Mouse (Mus musculus): ENCODE measurements around the gene Igsf8. TPM values are rescaled to one million over a fixed set of nuclear protein-coding genes. Genes with fewer than 3 reads are reported as not detected.
"Not testable (repeated sequence)": the region's sequence is repeated elsewhere in the genome, so short reads cannot be mapped to it uniquely, and the experiment has no call there.

The Igsf8 gene
- polyA plus RNA-seq, 1 experiment from 2014 or later, result 51.4 TPM

DNA sequence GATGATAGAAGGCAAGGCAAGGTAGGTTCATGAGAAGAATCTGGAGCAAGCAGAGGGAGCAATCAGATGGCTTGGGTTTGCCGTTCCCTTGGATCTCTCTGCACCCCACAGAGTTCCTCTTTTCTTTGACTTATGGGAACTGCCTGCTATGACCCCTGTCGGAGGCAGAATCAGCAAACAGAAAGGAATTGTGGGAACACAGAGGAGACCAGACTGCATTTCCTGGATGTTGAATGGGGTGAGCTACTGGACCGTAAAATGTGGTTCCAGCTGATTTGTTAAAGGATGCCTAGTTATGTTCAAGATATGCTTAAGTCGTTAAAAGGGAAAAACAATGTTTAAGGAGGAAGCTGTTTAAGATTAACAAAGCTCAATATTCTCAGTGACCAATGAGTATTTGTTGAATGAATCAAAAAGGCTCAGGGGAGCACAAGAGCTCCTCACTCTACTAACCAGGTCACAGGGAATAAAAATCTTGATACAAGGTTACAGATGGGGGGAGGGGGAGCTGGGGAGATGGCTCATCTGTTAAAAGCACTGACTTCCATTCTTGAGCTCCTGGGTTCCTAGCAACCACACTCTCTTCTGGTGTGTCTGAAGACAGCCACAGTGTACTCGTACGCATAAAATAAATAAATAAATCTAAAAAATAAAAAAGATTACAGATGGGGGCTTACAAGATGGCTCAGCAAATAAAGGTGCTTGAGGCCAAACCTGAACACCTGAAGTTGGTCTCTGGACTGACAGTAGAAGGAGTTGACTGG is 20.3 kb upstream of the Igsf8 start:
- H3K36me3 ChIP-seq, result no peaks in the 10 kb centered on the region
- no peaks in the 10 kb centered on the region for H3K9me3 ChIP-seq
- H3K4me1 ChIP-seq, result peaks cover 9% of the 10 kb centered on the region
- no peak overlapping the region for H3K27ac ChIP-seq
- H3K9ac ChIP-seq, result no peak overlapping the region
- 61% methylated on average over 6 of the region's 6 CpGs for WGBS
- no peak overlapping the region for H3K4me2 ChIP-seq
- peaks cover 16% of the 10 kb centered on the region; the same call in 1 of the 2 replicates for H3K27me3 ChIP-seq
- no peak for ATAC-seq (ENCODE audit: insufficient number of reproducible peaks, low FRiP score, low TSS enrichment, low read depth)
- no peak overlapping the region for H3K4me3 ChIP-seq

DNA sequence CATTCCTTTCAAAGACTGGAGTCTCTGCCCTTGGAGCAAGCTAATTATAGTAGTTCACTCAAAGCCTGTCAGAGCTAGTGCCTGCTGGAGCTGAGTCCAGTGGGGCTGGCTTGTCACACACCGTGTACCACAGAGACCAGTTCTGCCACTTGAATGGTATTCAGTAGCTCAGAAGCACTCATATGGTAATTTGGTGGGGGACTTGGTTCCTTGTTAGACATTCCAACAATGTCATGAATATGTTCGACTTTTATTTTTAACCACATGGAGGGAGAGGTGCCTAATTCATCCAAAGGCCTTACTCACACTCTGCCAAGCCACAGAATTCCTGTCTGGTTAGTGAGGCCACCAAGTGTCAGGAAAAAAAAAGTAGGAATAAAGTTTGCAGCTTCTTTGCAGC is 19.0 kb upstream of the Igsf8 start:
- peaks cover 9% of the 10 kb centered on the region for H3K4me1 ChIP-seq

DNA sequence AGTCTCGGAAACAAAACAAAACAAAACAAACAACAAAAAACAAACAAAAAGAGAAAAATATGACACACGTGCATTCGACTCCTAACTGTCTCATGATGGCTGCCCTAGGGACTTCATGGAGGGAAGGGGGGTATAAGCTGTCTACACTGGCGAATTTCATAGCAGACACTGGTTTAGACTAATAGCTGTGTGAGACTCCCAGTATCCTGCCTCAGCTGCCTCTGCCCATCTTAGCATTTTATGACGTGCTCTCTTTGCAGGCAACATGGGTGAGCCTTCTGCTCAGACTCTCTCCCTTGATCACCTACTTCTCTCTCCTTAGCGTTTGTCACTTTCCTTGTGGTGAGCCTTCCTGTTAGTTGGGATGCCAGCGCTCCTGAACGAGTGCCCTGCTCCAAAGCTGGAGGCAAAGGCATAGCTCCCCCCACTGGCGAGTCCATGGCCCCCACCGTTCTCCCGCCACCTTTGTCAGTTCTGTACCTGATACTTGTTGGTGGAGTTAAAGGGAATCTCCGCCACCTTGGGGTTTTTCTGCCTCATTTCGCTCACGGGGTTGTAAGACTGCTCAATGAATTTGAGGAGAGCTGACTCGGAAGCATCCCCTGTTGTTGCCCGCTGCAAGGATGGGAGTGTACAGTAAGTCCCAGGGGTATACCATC is 17.8 kb upstream of the Igsf8 start:
- H3K27me3 ChIP-seq, result peaks cover 16% of the 10 kb centered on the region; the same call in 1 of the 2 replicates
- no peak overlapping the region for H3K4me3 ChIP-seq
- H3K27ac ChIP-seq, result no peak overlapping the region
- WGBS, result 25% methylated on average over 16 of the region's 16 CpGs
- H3K36me3 ChIP-seq, result no peaks in the 10 kb centered on the region
- no peak for ATAC-seq (ENCODE audit: insufficient number of reproducible peaks, low FRiP score, low TSS enrichment, low read depth)
- H3K4me2 ChIP-seq, result no peak overlapping the region
- no peak overlapping the region for H3K9ac ChIP-seq
- H3K4me1 ChIP-seq, result peaks cover 9% of the 10 kb centered on the region
- no peaks in the 10 kb centered on the region for H3K9me3 ChIP-seq

More for the DNA sequence above, 19.0 kb upstream of the Igsf8 start:
- Histone ChIP-seq H3K4me3 (no peak overlapping the region), H3K36me3 (no peaks in the 10 kb centered on the region), H3K27ac (no peak overlapping the region), H3K9me3 (no peaks in the 10 kb centered on the region), H3K4me2 (no peak overlapping the region), H3K9ac (no peak overlapping the region), H3K27me3 (peaks cover 16% of the 10 kb centered on the region; the same call in 1 of the 2 replicates)
- WGBS, result 34% methylated on average over 2 of the region's 2 CpGs
- peak; percentile 70 for ATAC-seq (ENCODE audit: insufficient number of reproducible peaks, low FRiP score, low TSS enrichment, low read depth)

DNA sequence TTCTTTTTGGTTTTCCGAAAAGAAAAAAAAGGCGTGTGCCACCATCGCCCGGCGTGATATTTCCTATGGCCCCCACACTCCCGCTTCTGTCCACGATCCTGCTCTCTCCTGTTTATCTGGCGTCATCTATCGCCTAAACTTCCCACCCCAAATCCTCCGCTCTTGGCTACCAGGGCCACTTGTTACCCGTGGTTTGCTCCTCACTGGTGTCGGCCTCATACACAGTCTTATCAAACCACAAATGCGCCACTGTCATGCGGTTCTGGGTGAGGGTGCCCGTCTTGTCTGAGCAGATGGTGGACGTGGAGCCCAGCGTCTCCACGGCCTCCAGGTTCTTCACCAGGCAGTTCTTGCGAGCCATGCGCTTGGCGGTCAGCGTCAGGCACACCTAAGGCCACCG is 16.8 kb upstream of the Igsf8 start:
- H3K36me3 ChIP-seq; H3K27ac ChIP-seq; ATAC-seq (ENCODE audit: insufficient number of reproducible peaks, low FRiP score, low TSS enrichment, low read depth); H3K4me3 ChIP-seq; H3K9ac ChIP-seq; H3K4me1 ChIP-seq; H3K9me3 ChIP-seq: not testable (repeated sequence)
- H3K4me2 ChIP-seq, result 0 out of 2 replicates have a peak overlapping the region, but pooled peaks have one; percentile 8
- peaks cover 16% of the 10 kb centered on the region; the same call in 1 of the 2 replicates for H3K27me3 ChIP-seq
- 43% methylated on average over 23 of the region's 23 CpGs for WGBS

DNA sequence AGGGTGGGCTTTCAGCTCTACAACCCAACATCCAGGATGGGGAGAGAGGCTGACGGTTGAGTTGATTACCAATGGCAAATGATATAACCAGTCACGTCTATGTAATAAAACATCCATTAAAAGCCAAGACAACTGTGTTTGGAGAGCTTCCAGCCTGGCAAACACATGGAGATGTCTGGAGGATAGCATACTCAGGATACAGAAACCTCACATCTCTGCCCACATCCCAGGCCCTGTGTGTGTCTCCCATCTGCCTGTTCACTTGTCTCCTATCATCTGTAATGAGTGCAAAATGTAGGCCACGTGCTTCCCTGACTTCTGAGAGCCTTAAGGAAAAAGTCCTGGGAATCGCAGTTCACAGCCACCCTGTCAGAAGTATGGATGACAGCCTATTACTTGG is 14.2 kb upstream of the Igsf8 start:
- WGBS, result 58% methylated on average over 4 of the region's 4 CpGs
- no peak for ATAC-seq (ENCODE audit: insufficient number of reproducible peaks, low FRiP score, low TSS enrichment, low read depth)
- Histone ChIP-seq H3K9me3 (no peaks in the 10 kb centered on the region), H3K27me3 (peaks cover 16% of the 10 kb centered on the region; the same call in 1 of the 2 replicates), H3K4me3 (no peak overlapping the region), H3K4me1 (peaks cover 9% of the 10 kb centered on the region), H3K4me2 (no peak overlapping the region), H3K9ac (no peak overlapping the region), H3K27ac (no peak overlapping the region), H3K36me3 (no peaks in the 10 kb centered on the region)

DNA sequence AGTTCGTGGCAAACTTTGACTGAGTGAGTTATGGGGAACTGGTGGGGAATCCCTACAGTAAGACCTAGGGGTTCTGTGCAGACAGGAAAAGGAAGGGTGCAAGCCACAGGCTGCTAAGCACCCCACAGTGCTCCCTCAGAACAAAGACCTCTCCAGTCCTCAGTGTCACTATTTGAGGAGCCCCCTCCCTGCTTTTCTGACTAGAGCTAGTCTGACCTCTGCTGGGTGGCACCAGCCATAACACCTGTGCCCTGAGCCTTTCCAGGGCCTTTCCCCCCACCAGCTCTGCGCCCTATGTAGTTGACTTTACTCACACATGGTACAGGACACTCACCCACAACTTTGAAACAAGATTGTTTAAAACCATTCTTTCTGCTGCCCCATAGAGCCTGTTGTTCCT is 13.8 kb upstream of the Igsf8 start:
- H3K4me2 ChIP-seq, result no peak overlapping the region
- H3K4me1 ChIP-seq, result peaks cover 9% of the 10 kb centered on the region
- no peaks in the 10 kb centered on the region for H3K36me3 ChIP-seq
- H3K9ac ChIP-seq, result no peak overlapping the region
- no peak overlapping the region for H3K4me3 ChIP-seq
- H3K27me3 ChIP-seq, result peaks cover 16% of the 10 kb centered on the region; the same call in 1 of the 2 replicates
- no peak for ATAC-seq (ENCODE audit: insufficient number of reproducible peaks, low FRiP score, low TSS enrichment, low read depth)
- no peak overlapping the region for H3K27ac ChIP-seq
- no peaks in the 10 kb centered on the region for H3K9me3 ChIP-seq
- WGBS, result 35% methylated on average over 2 of the region's 2 CpGs

DNA sequence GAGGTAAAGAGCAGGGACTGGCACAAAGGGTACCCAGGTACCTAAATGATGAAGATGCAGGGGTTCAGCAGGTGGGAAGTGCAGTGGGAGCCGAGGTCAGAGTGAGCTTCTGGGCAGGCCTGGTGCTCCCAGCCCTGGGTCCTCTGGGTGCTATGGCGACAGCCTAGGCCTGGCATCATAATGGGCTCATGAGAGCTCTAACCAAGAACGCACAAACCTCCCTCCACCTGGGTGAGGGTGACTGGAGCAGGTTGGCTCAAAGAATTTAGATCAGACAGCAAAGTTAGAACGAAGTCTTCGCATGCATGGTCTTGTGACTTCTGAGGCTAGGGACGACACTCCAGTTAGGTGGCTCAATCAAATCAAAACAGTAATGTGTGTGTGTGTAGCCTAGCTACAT is 3.1 kb upstream of the Igsf8 start, which contains the start of gene Atp1a4:
Gene Atp1a4, minus strand, starts transcription at position 101 of the 400 bp plus-strand sequence.
- H3K9me3 ChIP-seq, result no peaks in the 10 kb centered on the region
- H3K27me3 ChIP-seq, result no peaks in the 10 kb centered on the region
- H3K4me1 ChIP-seq, result no peaks in the 10 kb centered on the region
- ATAC-seq (ENCODE audit: insufficient number of reproducible peaks, low FRiP score, low TSS enrichment, low read depth), result no peak
- no peak within 1 kb of the TSS for H3K27ac ChIP-seq
- no peaks in the 10 kb centered on the region for H3K36me3 ChIP-seq
- H3K4me3 ChIP-seq, result no peak within 1 kb of the TSS
- 81% methylated on average over 6 of the region's 6 CpGs for WGBS
- H3K9ac ChIP-seq, result no peak within 1 kb of the TSS
- H3K4me2 ChIP-seq, result no peak within 1 kb of the TSS

DNA sequence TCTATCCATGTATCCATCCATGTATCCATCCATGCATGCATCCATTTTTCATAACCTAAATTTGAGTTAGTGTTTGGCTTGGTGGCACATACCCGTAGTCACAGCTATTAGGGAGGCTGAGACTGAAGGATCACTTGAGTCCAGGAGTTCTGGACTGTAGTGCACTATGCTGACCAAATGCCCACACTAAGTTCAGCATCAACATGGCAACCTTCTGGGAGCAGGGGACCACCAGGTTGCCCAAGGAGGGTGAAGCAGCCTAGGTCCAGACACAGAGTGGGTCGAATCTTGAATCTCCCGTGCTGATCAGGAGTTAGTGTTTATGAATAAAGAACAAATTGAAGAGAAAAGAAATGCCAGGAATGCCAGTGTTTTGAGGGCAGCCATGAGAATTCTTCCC is 9.8 kb downstream of the Igsf8 start:
- no peak for ATAC-seq (ENCODE audit: insufficient number of reproducible peaks, low FRiP score, low TSS enrichment, low read depth)
- 81% methylated on average over 3 of the region's 3 CpGs for WGBS

GRCm38 (mm10) chr1:172271765-172272164 is 10.3 kb downstream of the Igsf8 start:
- H3K9ac ChIP-seq, result no peak overlapping the region
- H3K36me3 ChIP-seq, result no peaks in the 10 kb centered on the region
- 73% methylated on average over 10 of the region's 10 CpGs for WGBS
- ATAC-seq (ENCODE audit: insufficient number of reproducible peaks, low FRiP score, low TSS enrichment, low read depth), result no peak
- H3K9me3 ChIP-seq, result no peaks in the 10 kb centered on the region
- no peaks in the 10 kb centered on the region for H3K27me3 ChIP-seq
- no peak overlapping the region for H3K27ac ChIP-seq
- H3K4me1 ChIP-seq, result no peaks in the 10 kb centered on the region
- H3K4me2 ChIP-seq, result no peak overlapping the region
- H3K4me3 ChIP-seq, result no peak overlapping the region

More for the DNA sequence above, 9.8 kb downstream of the Igsf8 start:
- H3K4me1 ChIP-seq, result no peaks in the 10 kb centered on the region
- H3K27me3 ChIP-seq, result no peaks in the 10 kb centered on the region
- H3K9me3 ChIP-seq, result no peaks in the 10 kb centered on the region
- H3K4me2 ChIP-seq, result no peak overlapping the region
- H3K36me3 ChIP-seq, result no peaks in the 10 kb centered on the region
- no peak overlapping the region for H3K4me3 ChIP-seq
- no peak overlapping the region for H3K9ac ChIP-seq
- H3K27ac ChIP-seq, result no peak overlapping the region

GRCm38 (mm10) chr1:172273386-172273785 is 11.9 kb downstream of the Igsf8 start:
- Histone ChIP-seq H3K4me1 (no peaks in the 10 kb centered on the region), H3K9me3 (no peaks in the 10 kb centered on the region), H3K4me3 (no peak overlapping the region), H3K27me3 (no peaks in the 10 kb centered on the region), H3K36me3 (no peaks in the 10 kb centered on the region), H3K9ac (no peak overlapping the region), H3K27ac (no peak overlapping the region), H3K4me2 (no peak overlapping the region)
- no peak for ATAC-seq (ENCODE audit: insufficient number of reproducible peaks, low FRiP score, low TSS enrichment, low read depth)
- WGBS, result 83% methylated on average over 6 of the region's 6 CpGs

- 55% methylated on average over 5 of the region's 5 CpGs for WGBS
- Histone ChIP-seq H3K36me3 (no peaks in the 10 kb centered on the region), H3K9ac (no peak overlapping the region), H3K4me1 (no peaks in the 10 kb centered on the region), H3K27me3 (no peaks in the 10 kb centered on the region), H3K9me3 (no peaks in the 10 kb centered on the region), H3K4me2 (no peak overlapping the region), H3K4me3 (no peak overlapping the region), H3K27ac (no peak overlapping the region)
- no peak for ATAC-seq (ENCODE audit: insufficient number of reproducible peaks, low FRiP score, low TSS enrichment, low read depth)
These were observed 12.7 kb downstream of the Igsf8 start for GRCm38 (mm10) chr1:172274116-172274515.

DNA sequence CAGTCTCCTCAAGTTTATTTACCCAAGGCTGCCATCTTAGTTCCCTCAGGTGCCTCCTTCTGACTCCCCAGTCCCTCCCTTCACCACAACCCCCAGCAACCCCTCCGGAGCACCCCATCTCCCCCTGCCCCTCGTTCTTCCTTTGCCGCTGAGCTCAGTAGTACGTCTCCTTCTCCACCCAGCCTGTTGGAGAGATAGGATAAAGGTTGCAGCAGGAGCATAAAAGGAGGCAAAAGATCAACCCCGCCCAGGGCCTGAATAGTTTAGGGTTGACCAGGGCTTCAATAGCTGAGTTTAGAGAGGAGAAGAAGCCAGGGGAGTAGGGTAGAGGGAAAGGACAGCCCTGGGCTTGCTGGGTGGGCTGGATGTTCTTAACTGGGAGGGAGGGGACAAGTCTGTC is 13.1 kb downstream of the Igsf8 start:
- 77% methylated on average over 5 of the region's 5 CpGs for WGBS
- no peaks in the 10 kb centered on the region for H3K4me1 ChIP-seq
- H3K9me3 ChIP-seq, result no peaks in the 10 kb centered on the region
- no peaks in the 10 kb centered on the region for H3K36me3 ChIP-seq
- no peak overlapping the region for H3K9ac ChIP-seq
- H3K4me2 ChIP-seq, result no peak overlapping the region
- no peaks in the 10 kb centered on the region for H3K27me3 ChIP-seq
- H3K27ac ChIP-seq, result no peak overlapping the region
- H3K4me3 ChIP-seq, result no peak overlapping the region
- no peak for ATAC-seq (ENCODE audit: insufficient number of reproducible peaks, low FRiP score, low TSS enrichment, low read depth)

Measured in limb, embryonic 15.5 days (tissue).